Mouse (Mus musculus) erythroblast, adult 5-6 weeks (primary cell): Measurements from ENCODE around the gene Kiss1. TPM values are rescaled to one million over a fixed set of nuclear protein-coding genes. Genes with fewer than 3 reads are reported as not detected.

Experiments
- total RNA-seq, 2 experiments: library from RNA; stranded (forward) in 1 of 2; stranded (reverse) in 1 of 2; fragments of 150-400 nt in 1 of 2; fragments of 200-764, 138-1000 nt in 1 of 2; gene quantifications; 2 replicates each; pipeline versions ENCODE4 v1.2.3 to v1.2.4; 2015 to 2017; ENCODE audit warnings: low replicate concordance in 2 of 2

Kiss1 gene
- total RNA-seq, 2 experiments from 2014 or later = not detected

Other genes with a start within 250 kb of the Kiss1 start
- gene Ppp1r15b, start 190.7 kb upstream of the Kiss1 start, total RNA-seq (2015; ENCODE audit: low replicate concordance) = 37.1 and 44.3 TPM in 2 replicates
- gene Ppp1r15b, start 190.7 kb upstream of the Kiss1 start, total RNA-seq (2017; ENCODE audit: low replicate concordance) = 72.2 and 83.8 TPM in 2 replicates
- 0.63 TPM in 1 of 2 replicates, not detected in the other for gene Plekha6, start 157.7 kb upstream of the Kiss1 start, total RNA-seq (2015; ENCODE audit: low replicate concordance)
- gene Plekha6, start 157.7 kb upstream of the Kiss1 start, total RNA-seq (2017; ENCODE audit: low replicate concordance) = 0.68 and 0.98 TPM in 2 replicates
- gene Golt1a, start 12.1 kb upstream of the Kiss1 start, total RNA-seq (2015; ENCODE audit: low replicate concordance) = not detected in 2 replicates
- gene Golt1a, start 12.1 kb upstream of the Kiss1 start, total RNA-seq (2017; ENCODE audit: low replicate concordance) = not detected in 2 replicates
- not detected in 2 replicates for gene Ren1, start 28.6 kb downstream of the Kiss1 start, total RNA-seq (2015; ENCODE audit: low replicate concordance)
- gene Ren1, start 28.6 kb downstream of the Kiss1 start, total RNA-seq (2017; ENCODE audit: low replicate concordance) = not detected in 2 replicates
- not detected in 2 replicates for gene Etnk2, start 41.7 kb downstream of the Kiss1 start, total RNA-seq (2015; ENCODE audit: low replicate concordance)
- not detected in 2 replicates for gene Etnk2, start 41.7 kb downstream of the Kiss1 start, total RNA-seq (2017; ENCODE audit: low replicate concordance)
- 1.0 TPM in 1 of 2 replicates, not detected in the other for gene Sox13, start 102.5 kb downstream of the Kiss1 start, total RNA-seq (2015; ENCODE audit: low replicate concordance)
- gene Sox13, start 102.5 kb downstream of the Kiss1 start, total RNA-seq (2017; ENCODE audit: low replicate concordance) = 0.77 and 2.2 TPM in 2 replicates